Mouse (Mus musculus) embryo, embryonic 11.5 days (tissue): ENCODE data around the gene 8030411F24Rik.
"Not testable (repeated sequence)": the region's sequence is repeated elsewhere in the genome, so short reads cannot be mapped to it uniquely, and the experiment has no call there.

Source experiments
- DNase-seq: peaks from one replicate; pipeline ENCODE4 v3.0.0-alpha.2; 2012; ENCODE audit warnings: low read depth, low spot score

The 8030411F24Rik gene

GRCm38 (mm10) chr2:148781709-148782108 lies at the start of gene 8030411F24Rik:
TSS of gene 8030411F24Rik (plus strand) at chr2:148782009.
- no peak for DNase-seq

GRCm38 (mm10) chr2:148732327-148733000 lies 49.3 kb upstream of the 8030411F24Rik start, which contains the start of gene Napb:
TSS of gene Napb (minus strand) at chr2:148732467.
- peak; percentile 85 for DNase-seq

- no peak for DNase-seq
Measured at GRCm38 (mm10) chr2:148743001-148743400, 38.8 kb upstream of the 8030411F24Rik start.

GRCm38 (mm10) chr2:148743846-148744407 lies 37.9 kb upstream of the 8030411F24Rik start:
- no peak for DNase-seq

GRCm38 (mm10) chr2:148750058-148750457 lies 31.8 kb upstream of the 8030411F24Rik start, which contains the start of gene Cstl1:
TSS of gene Cstl1 (plus strand) at chr2:148750358.
- no peak for DNase-seq

DNA sequence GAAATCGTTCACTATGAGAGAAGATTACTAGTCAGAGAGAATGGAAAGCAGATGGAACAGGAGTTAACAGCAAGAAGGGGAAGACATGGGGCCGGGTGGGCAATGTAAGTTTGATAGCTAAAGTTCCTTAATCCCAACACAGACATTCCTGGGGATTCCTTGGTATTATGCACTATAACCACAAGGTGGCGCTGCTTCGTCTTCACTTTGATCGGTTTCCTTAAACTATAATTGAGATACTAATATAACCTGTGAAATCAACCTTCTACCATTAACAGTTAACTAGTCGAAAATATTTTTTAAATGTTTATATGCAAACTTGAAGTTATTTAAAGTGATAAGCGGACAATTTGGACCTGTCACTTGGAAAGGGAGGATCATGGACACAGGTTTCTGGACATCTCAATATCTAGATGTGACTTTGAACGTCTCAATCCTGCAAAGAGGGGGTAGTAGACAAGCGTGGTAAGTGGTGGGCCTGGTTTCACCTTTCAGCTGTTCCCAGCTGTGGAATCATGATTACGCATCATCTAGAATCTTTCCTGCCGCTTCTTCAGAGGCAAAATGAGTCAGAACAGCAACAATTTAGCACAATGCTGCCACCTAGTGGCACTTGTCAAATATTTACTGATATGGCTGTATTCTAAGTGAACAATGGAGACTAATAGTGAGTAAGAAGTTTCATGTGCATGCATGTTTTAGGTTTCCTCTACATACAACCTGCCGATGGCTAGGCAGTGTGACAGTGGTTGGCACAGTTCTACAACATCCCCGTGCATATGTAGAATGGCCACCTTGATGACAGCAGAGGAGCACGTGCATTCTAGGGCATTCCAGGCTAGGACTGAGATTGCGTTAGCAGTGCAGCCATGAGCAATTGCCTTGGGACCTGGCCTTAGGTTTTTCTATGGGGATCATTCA lies 29.7 kb upstream of the 8030411F24Rik start:
- peak; percentile 82 for DNase-seq

DNA sequence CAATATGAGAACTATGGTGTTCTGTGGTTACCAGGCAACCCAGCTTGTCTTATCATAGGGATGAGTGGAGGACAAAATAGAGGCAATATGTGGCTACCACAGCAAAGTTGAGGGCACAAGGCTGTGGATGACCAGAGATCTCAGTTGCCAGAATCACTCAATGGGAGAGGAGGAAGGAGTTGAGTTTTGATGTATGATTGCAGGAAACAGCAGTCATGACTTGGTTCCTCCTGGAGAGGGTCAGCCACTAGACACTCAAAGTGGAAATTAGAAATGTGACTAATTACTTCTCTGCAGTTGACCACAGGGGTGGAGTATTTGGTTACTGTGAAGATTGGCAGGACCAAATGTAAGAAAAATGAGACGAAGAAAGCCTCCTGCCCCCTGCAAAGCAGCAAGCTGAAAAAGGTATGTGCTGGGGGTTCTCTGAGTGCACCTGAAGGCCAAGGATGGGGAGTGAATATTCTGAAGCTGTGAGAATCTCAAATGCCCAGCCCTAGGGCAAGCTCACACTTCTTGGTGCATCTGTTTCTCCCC lies 27.4 kb upstream of the 8030411F24Rik start:
- no peak for DNase-seq

DNA sequence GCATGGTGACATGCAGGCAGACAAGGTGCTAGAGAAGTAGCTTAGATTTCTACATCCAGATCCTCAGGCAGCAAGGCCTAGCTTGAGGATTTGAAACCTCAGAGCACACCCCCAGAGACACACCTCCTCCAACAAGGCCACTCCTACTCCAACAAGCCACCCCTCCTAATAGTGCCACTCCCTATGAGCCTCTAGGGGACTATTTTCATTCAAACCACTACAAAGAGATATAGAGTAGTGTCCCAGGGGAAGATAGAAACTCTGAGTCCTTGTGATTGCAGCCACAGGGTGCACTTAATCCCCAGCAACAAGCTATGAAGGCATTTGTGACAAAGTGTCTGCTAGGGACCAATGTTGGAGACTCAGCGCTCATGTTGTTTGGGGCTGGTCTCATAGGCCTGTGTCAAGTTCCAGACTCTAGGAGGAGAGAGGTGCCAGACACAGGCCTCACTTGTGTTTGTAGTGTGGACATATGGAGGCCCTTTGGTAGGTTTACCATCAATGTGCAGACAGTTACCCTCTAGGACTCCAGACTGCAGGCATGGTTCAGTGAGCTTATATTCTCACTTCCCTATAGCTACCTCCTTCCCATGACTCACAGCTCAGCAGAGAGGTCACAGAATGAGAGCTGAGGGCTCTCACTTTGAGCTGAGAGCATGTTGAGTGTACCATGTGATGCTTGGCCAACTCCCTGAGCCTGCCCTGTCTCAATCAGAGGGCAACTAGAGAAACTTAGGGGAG lies 18.0 kb upstream of the 8030411F24Rik start:
- no peak for DNase-seq

DNA sequence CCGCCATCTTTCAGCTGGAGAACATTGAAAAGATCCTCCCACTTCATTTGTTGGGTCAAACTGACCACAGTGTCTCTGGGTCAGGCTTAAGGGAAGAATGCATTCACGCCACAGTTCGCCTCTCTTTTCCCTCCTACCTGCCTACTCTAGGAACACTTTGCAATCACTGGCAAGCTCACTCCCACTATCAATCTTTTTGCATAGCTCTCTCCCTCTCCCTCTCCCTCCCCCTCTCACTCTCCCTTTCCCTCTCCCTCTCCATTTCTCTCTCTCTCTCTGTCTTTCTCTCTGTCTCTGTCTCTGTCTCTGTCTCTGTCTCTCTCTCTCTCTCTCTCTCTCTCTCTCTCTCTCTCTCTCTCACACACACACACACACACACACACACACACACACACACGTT lies 10.4 kb upstream of the 8030411F24Rik start, which contains the start of gene Cst11:
Cst11 (minus strand) TSS at position 101 of the 400 bp plus-strand sequence.
- not testable (repeated sequence) for DNase-seq

DNA sequence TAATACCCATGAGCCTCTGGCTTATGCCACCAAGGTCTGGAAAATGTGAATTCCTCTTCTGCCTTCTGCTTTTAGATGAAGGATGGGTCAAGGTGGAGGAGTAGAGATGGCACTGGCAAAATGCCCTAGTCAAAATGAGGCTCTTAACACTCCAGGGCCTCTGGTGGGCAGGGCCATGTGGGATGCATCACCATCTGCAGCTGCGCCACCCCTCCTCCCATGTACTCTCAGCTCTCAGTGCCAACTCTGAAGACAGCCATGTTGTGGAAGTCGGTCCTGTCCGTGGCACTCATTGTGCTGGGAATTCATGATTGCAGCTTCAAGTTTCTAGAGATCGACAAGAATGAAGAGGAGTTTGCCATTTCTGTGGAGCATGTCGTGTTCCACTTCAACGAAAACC lies 7.3 kb downstream of the 8030411F24Rik start, which contains the start of gene Cst12:
Cst12 (plus strand) TSS at position 220 of the 400 bp plus-strand sequence.
- DNase-seq, result no peak

GRCm38 (mm10) chr2:148798485-148798884 lies 16.7 kb downstream of the 8030411F24Rik start, which contains the start of gene Cst8:
TSS of gene Cst8 (plus strand) at chr2:148798785.
- no peak for DNase-seq

GRCm38 (mm10) chr2:148801491-148801921 lies 19.7 kb downstream of the 8030411F24Rik start:
- no peak for DNase-seq

DNA sequence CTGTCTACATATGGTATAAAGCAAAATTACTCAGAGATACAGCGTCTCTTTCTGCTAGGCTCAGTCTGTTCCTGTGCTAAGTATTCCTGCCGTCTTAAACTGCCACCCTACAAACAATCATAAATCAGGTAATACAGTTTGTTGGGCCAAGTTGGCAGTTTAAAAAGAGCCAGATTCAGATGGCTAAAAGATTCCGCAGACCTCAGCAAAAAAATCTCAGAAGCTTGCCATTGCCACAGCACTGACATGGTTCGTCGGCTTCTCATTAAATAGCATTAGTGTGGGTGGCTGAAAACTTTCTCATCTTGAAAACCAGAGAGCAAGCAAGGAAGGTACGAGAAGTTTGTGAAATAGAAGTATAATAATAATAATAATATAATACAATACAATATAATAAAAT lies 24.9 kb downstream of the 8030411F24Rik start:
- DNase-seq, result no peak

GRCm38 (mm10) chr2:148819909-148820308 lies 38.1 kb downstream of the 8030411F24Rik start, which contains the start of gene Cst13:
TSS of gene Cst13 (plus strand) at chr2:148820081.
- no peak for DNase-seq

- no peak for DNase-seq
Measured at GRCm38 (mm10) chr2:148825986-148826385, 44.2 kb downstream of the 8030411F24Rik start.

GRCm38 (mm10) chr2:148834912-148835311 lies 53.1 kb downstream of the 8030411F24Rik start, which contains the start of gene Cst9:
TSS of gene Cst9 (plus strand) at chr2:148835147.
- no peak for DNase-seq
